Mouse (Mus musculus): ENCODE data around the gene Phgdh. TPM values are rescaled to one million over a fixed set of nuclear protein-coding genes. Genes with fewer than 3 reads are reported as not detected.

The Phgdh gene
- polyA plus RNA-seq, 1 experiment from 2014 or later = 88.4 TPM

GRCm38 (mm10) chr3:98334010-98334409, 5.8 kb downstream of the Phgdh start:
- WGBS = 82% methylated on average over 2 of the region's 2 CpGs
- ATAC-seq (ENCODE audit: insufficient number of reproducible peaks, insufficient read depth, low FRiP score, low read depth) = no peak

GRCm38 (mm10) chr3:98324235-98324634, 15.6 kb downstream of the Phgdh start:
- Histone ChIP-seq H3K36me3 (ENCODE audit: control insufficient read depth, insufficient read depth, low read length) (peaks cover 65% of the 10 kb centered on the region), H3K27me3 (ENCODE audit: control insufficient read depth, insufficient read depth, low read length) (no peaks in the 10 kb centered on the region), H3K4me3 (ENCODE audit: control insufficient read depth in 1 of 2, insufficient read depth in 1 of 2, low read depth in 1 of 2, low read length in 2 of 2) (no peak overlapping the region), H3K9ac (ENCODE audit: low read length) (no peak overlapping the region), H3K4me1 (ENCODE audit: control insufficient read depth in 2 of 2, insufficient read depth in 2 of 2, low read length in 2 of 2) (0 out of 4 replicates have a peak, but pooled peaks cover 0 to under 1% of the 10 kb centered on the region in 2 experiments), H3K9me3 (ENCODE audit: control insufficient read depth, low read length) (no peaks in the 10 kb centered on the region), H3K4me2 (ENCODE audit: low read length) (no peak overlapping the region), H3K27ac (replicated peaks in 1 of 2; ENCODE audit: control insufficient read depth in 1 of 2, insufficient read depth in 1 of 2, low read depth in 2 of 2, low read length in 2 of 2) (no peak overlapping the region)
- ATAC-seq (ENCODE audit: insufficient number of reproducible peaks, insufficient read depth, low FRiP score, low read depth) = no peak
- 54% methylated on average over 9 of the region's 9 CpGs for WGBS

More at GRCm38 (mm10) chr3:98334010-98334409, 5.8 kb downstream of the Phgdh start:
- Histone ChIP-seq H3K9me3 (ENCODE audit: control insufficient read depth, low read length) (no peaks in the 10 kb centered on the region), H3K4me1 (ENCODE audit: control insufficient read depth in 2 of 2, insufficient read depth in 2 of 2, low read length in 2 of 2) (peaks cover 6 to 7% of the 10 kb centered on the region in 2 experiments), H3K9ac (ENCODE audit: low read length) (no peak overlapping the region), H3K36me3 (ENCODE audit: control insufficient read depth, insufficient read depth, low read length) (peaks cover 20% of the 10 kb centered on the region), H3K27ac (replicated peaks in 1 of 2; ENCODE audit: control insufficient read depth in 1 of 2, insufficient read depth in 1 of 2, low read depth in 2 of 2, low read length in 2 of 2) (no peak overlapping the region), H3K4me3 (ENCODE audit: control insufficient read depth in 1 of 2, insufficient read depth in 1 of 2, low read depth in 1 of 2, low read length in 2 of 2) (no peak overlapping the region), H3K27me3 (ENCODE audit: control insufficient read depth, insufficient read depth, low read length) (no peaks in the 10 kb centered on the region), H3K4me2 (ENCODE audit: low read length) (no peak overlapping the region)

- no peak for ATAC-seq (ENCODE audit: insufficient number of reproducible peaks, insufficient read depth, low FRiP score, low read depth)
- no peak overlapping the region for H3K4me2 ChIP-seq (ENCODE audit: low read length)
- peaks cover 3 to 4% of the 10 kb centered on the region in 2 experiments; a peak in 1 of 4 replicates for H3K4me1 ChIP-seq (ENCODE audit: control insufficient read depth in 2 of 2, insufficient read depth in 2 of 2, low read length in 2 of 2)
- H3K36me3 ChIP-seq (ENCODE audit: control insufficient read depth, insufficient read depth, low read length) = peaks cover 58% of the 10 kb centered on the region
- H3K4me3 ChIP-seq (ENCODE audit: control insufficient read depth in 1 of 2, insufficient read depth in 1 of 2, low read depth in 1 of 2, low read length in 2 of 2) = no peak overlapping the region
- no peaks in the 10 kb centered on the region for H3K27me3 ChIP-seq (ENCODE audit: control insufficient read depth, insufficient read depth, low read length)
- no peaks in the 10 kb centered on the region for H3K9me3 ChIP-seq (ENCODE audit: control insufficient read depth, low read length)
- no peak overlapping the region for H3K9ac ChIP-seq (ENCODE audit: low read length)
- WGBS = 90% methylated on average over 5 of the region's 5 CpGs
- H3K27ac ChIP-seq (replicated peaks in 1 of 2; ENCODE audit: control insufficient read depth in 1 of 2, insufficient read depth in 1 of 2, low read depth in 2 of 2, low read length in 2 of 2) = no peak overlapping the region
Measured at GRCm38 (mm10) chr3:98322209-98322608, 17.6 kb downstream of the Phgdh start.

- H3K27me3 ChIP-seq (ENCODE audit: control insufficient read depth, insufficient read depth, low read length) = no peaks in the 10 kb centered on the region
- no peak overlapping the region for H3K9ac ChIP-seq (ENCODE audit: low read length)
- WGBS = 69% methylated on average over 2 of the region's 2 CpGs
- ATAC-seq (ENCODE audit: insufficient number of reproducible peaks, insufficient read depth, low FRiP score, low read depth) = no peak
- H3K36me3 ChIP-seq (ENCODE audit: control insufficient read depth, insufficient read depth, low read length) = peaks cover 35% of the 10 kb centered on the region; the same call in 1 of the 2 replicates
- no peaks in the 10 kb centered on the region for H3K9me3 ChIP-seq (ENCODE audit: control insufficient read depth, low read length)
- H3K4me1 ChIP-seq (ENCODE audit: control insufficient read depth in 2 of 2, insufficient read depth in 2 of 2, low read length in 2 of 2) = peaks cover 3 to 4% of the 10 kb centered on the region in 2 experiments; a peak in 1 of 4 replicates
- no peak overlapping the region for H3K4me2 ChIP-seq (ENCODE audit: low read length)
- H3K4me3 ChIP-seq (ENCODE audit: control insufficient read depth in 1 of 2, insufficient read depth in 1 of 2, low read depth in 1 of 2, low read length in 2 of 2) = no peak overlapping the region
- 0 out of 4 replicates have a peak overlapping the region, but pooled peaks of 1 of the 2 experiments have one; percentile 8 for H3K27ac ChIP-seq (replicated peaks in 1 of 2; ENCODE audit: control insufficient read depth in 1 of 2, insufficient read depth in 1 of 2, low read depth in 2 of 2, low read length in 2 of 2)
Measured at GRCm38 (mm10) chr3:98319190-98319589, 20.6 kb downstream of the Phgdh start.

GRCm38 (mm10) chr3:98317143-98317542, 22.6 kb downstream of the Phgdh start:
- Histone ChIP-seq H3K9me3 (ENCODE audit: control insufficient read depth, low read length) (no peaks in the 10 kb centered on the region), H3K9ac (ENCODE audit: low read length) (no peak overlapping the region), H3K27me3 (ENCODE audit: control insufficient read depth, insufficient read depth, low read length) (no peaks in the 10 kb centered on the region), H3K4me2 (ENCODE audit: low read length) (no peak overlapping the region), H3K36me3 (ENCODE audit: control insufficient read depth, insufficient read depth, low read length) (peaks cover 25% of the 10 kb centered on the region; the same call in 1 of the 2 replicates), H3K4me1 (ENCODE audit: control insufficient read depth in 2 of 2, insufficient read depth in 2 of 2, low read length in 2 of 2) (peaks cover 3 to 4% of the 10 kb centered on the region in 2 experiments; a peak in 1 of 4 replicates), H3K27ac (replicated peaks in 1 of 2; ENCODE audit: control insufficient read depth in 1 of 2, insufficient read depth in 1 of 2, low read depth in 2 of 2, low read length in 2 of 2) (no peak overlapping the region), H3K4me3 (ENCODE audit: control insufficient read depth in 1 of 2, insufficient read depth in 1 of 2, low read depth in 1 of 2, low read length in 2 of 2) (no peak overlapping the region)
- no peak for ATAC-seq (ENCODE audit: insufficient number of reproducible peaks, insufficient read depth, low FRiP score, low read depth)
- WGBS = 75% methylated on average over 3 of the region's 3 CpGs

- Histone ChIP-seq H3K4me2 (ENCODE audit: low read length) (no peak overlapping the region), H3K27ac (replicated peaks in 1 of 2; ENCODE audit: control insufficient read depth in 1 of 2, insufficient read depth in 1 of 2, low read depth in 2 of 2, low read length in 2 of 2) (no peak overlapping the region), H3K4me1 (ENCODE audit: control insufficient read depth in 2 of 2, insufficient read depth in 2 of 2, low read length in 2 of 2) (peaks cover 3 to 4% of the 10 kb centered on the region in 2 experiments; a peak in 1 of 4 replicates), H3K27me3 (ENCODE audit: control insufficient read depth, insufficient read depth, low read length) (no peaks in the 10 kb centered on the region), H3K9me3 (ENCODE audit: control insufficient read depth, low read length) (no peaks in the 10 kb centered on the region), H3K9ac (ENCODE audit: low read length) (no peak overlapping the region), H3K4me3 (ENCODE audit: control insufficient read depth in 1 of 2, insufficient read depth in 1 of 2, low read depth in 1 of 2, low read length in 2 of 2) (no peak overlapping the region), H3K36me3 (ENCODE audit: control insufficient read depth, insufficient read depth, low read length) (peaks cover 15% of the 10 kb centered on the region; the same call in 1 of the 2 replicates)
- no peak for ATAC-seq (ENCODE audit: insufficient number of reproducible peaks, insufficient read depth, low FRiP score, low read depth)
- WGBS = 81% methylated on average over 2 of the region's 2 CpGs
Measured at GRCm38 (mm10) chr3:98315181-98315580, 24.6 kb downstream of the Phgdh start.

GRCm38 (mm10) chr3:98313294-98314155, 26.3 kb downstream of the Phgdh start:
- H3K4me1 ChIP-seq (ENCODE audit: control insufficient read depth in 2 of 2, insufficient read depth in 2 of 2, low read length in 2 of 2) = peaks cover 0 to 3% of the 10 kb centered on the region in 2 experiments; a peak in 1 of 4 replicates
- H3K36me3 ChIP-seq (ENCODE audit: control insufficient read depth, insufficient read depth, low read length) = peaks cover 10% of the 10 kb centered on the region; the same call in 1 of the 2 replicates
- H3K27ac ChIP-seq (replicated peaks in 1 of 2; ENCODE audit: control insufficient read depth in 1 of 2, insufficient read depth in 1 of 2, low read depth in 2 of 2, low read length in 2 of 2) = no peak overlapping the region
- no peaks in the 10 kb centered on the region for H3K9me3 ChIP-seq (ENCODE audit: control insufficient read depth, low read length)
- H3K27me3 ChIP-seq (ENCODE audit: control insufficient read depth, insufficient read depth, low read length) = no peaks in the 10 kb centered on the region
- peak; percentile 15; the same call in 1 of the 2 replicates for ATAC-seq (ENCODE audit: insufficient number of reproducible peaks, insufficient read depth, low FRiP score, low read depth)
- no peak overlapping the region for H3K4me2 ChIP-seq (ENCODE audit: low read length)
- no peak overlapping the region for H3K4me3 ChIP-seq (ENCODE audit: control insufficient read depth in 1 of 2, insufficient read depth in 1 of 2, low read depth in 1 of 2, low read length in 2 of 2)
- WGBS = 76% methylated on average over 9 of the region's 9 CpGs
- H3K9ac ChIP-seq (ENCODE audit: low read length) = no peak overlapping the region
